Mouse (Mus musculus) kidney, adult 11 months (tissue): ENCODE measurements at regions not wholly inside any gene's neighbourhood (a gene's known extent, or its start where the extent isn't known, plus 50 kb on each side); places are given as distances from the start of the nearest gene placed in this dataset.

Source experiments
- DNase-seq: peaks from one replicate; pipeline ENCODE4 v3.0.0; 2022

- DNase-seq, result peak; percentile 41
Observed at GRCm38 (mm10) chr4:154785282-154785987, 51.8 kb upstream of the Ttc34 start.

- no peak for DNase-seq
Observed at GRCm38 (mm10) chr4:154787190-154787589, 50.1 kb upstream of the Ttc34 start.
